Mouse (Mus musculus): ENCODE results near the gene Ufsp2. TPM values are rescaled to one million over a fixed set of nuclear protein-coding genes. Genes with fewer than 3 reads are reported as not detected.

Ufsp2 gene
- polyA plus RNA-seq, 1 experiment from 2014 or later = 68.9 TPM

DNA sequence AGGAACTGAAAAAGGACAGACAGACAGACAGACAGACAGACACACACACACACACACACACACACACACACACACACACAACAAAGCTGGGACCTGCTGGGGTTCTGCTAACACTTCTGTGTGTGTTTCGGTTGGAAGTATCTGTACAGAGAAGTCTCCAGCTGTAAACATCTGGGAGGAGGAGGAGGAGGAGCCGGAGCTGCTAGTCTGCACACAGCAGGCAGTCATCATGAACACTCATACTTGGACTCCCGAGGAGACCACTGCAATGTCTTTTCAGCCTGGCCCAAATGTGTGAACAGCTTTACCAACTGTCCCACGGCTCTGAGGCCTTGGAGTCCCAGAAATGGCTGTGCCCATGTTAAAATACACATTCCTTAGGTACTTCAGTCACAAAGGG lies 49.1 kb downstream of the Ufsp2 start:
- Histone ChIP-seq H3K4me2 (no peak overlapping the region), H3K4me1 (no peaks in the 10 kb centered on the region), H3K27ac (no peak overlapping the region), H3K9me3 (replicated peaks) (no peaks in the 10 kb centered on the region), H3K9ac (no peak overlapping the region), H3K4me3 (no peak overlapping the region), H3K27me3 (no peaks in the 10 kb centered on the region), H3K36me3 (ENCODE audit: poor library complexity, severe bottlenecking) (no peaks in the 10 kb centered on the region)
- 65% methylated on average over 4 of the region's 4 CpGs for whole genome bisulfite sequencing
- ATAC-seq = no peak

DNA sequence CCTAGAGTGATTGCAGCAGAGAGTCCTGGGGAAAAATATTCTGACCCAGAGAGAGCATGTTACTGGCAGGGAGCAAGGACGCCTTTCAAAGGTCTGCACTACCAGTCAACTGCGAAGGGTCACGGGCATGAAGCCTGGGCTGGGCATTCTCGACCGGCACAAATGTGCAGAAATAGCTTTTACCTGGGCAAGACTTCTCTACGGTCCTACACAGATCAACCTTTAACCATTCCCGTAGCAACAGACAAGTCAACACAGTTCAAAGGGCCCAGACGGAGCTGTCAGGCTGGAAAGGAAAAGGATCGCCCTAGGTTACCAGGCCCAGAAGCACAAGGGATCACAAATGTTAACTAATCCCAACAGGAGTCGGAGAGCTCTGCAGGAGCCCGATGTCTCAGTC lies 60.9 kb downstream of the Ufsp2 start:
- no peak overlapping the region for H3K9ac ChIP-seq
- H3K4me2 ChIP-seq = no peak overlapping the region
- no peak overlapping the region for H3K4me3 ChIP-seq
- no peaks in the 10 kb centered on the region for H3K9me3 ChIP-seq (replicated peaks)
- 74% methylated on average over 11 of the region's 11 CpGs for WGBS
- H3K36me3 ChIP-seq (ENCODE audit: poor library complexity, severe bottlenecking) = peaks cover 19% of the 10 kb centered on the region
- no peak for ATAC-seq
- no peak overlapping the region for H3K27ac ChIP-seq
- no peaks in the 10 kb centered on the region for H3K4me1 ChIP-seq
- no peaks in the 10 kb centered on the region for H3K27me3 ChIP-seq

DNA sequence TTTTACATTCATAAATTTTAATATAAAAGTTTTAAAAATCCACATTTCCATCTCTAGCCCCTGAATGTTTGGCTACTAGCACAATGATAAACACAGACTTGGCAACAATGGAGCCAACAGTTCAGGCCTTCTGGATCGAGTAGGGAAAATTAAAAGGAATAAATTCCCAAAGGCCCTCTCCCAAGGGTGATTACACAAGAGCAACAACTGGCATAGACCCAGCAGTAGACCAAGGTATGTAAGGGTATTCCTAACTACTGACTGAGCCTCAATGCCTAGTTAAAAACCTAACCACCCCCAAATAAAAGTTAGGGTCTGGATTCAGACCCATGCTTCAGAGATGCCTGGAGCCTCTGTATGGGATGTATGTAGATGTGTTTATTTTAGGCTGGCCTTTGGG lies 64.3 kb downstream of the Ufsp2 start:
- Histone ChIP-seq H3K27me3 (no peaks in the 10 kb centered on the region), H3K9me3 (replicated peaks) (no peaks in the 10 kb centered on the region), H3K9ac (no peak overlapping the region), H3K27ac (no peak overlapping the region), H3K36me3 (ENCODE audit: poor library complexity, severe bottlenecking) (peaks cover 21% of the 10 kb centered on the region), H3K4me3 (no peak overlapping the region), H3K4me1 (no peaks in the 10 kb centered on the region), H3K4me2 (no peak overlapping the region)
- no peak for ATAC-seq
- WGBS = 90% methylated on average over 1 of the region's 1 CpGs

DNA sequence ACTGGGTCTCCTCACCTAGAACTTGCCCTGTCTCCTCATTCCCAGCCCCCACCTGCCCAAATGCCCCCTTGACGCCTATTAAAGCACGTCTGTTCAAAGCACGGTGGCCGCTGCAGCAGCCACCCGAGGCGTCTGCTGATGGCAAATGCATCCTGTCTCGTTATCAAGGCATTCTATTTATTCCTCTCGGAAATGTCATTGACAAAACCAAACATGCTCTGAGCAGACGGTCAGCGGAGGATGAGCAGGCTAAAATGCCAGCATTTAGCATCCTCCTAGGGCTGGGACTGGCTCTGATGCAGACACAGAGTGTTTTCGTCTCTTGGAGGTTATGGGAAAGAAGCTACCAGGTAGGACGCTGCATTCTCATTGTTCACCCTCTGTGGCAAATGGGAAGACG lies 64.9 kb downstream of the Ufsp2 start:
- H3K4me3 ChIP-seq = no peak overlapping the region
- WGBS = 61% methylated on average over 13 of the region's 13 CpGs
- H3K9me3 ChIP-seq (replicated peaks) = no peaks in the 10 kb centered on the region
- H3K27ac ChIP-seq = no peak overlapping the region
- H3K4me1 ChIP-seq = no peaks in the 10 kb centered on the region
- H3K27me3 ChIP-seq = no peaks in the 10 kb centered on the region
- H3K36me3 ChIP-seq (ENCODE audit: poor library complexity, severe bottlenecking) = peaks cover 20% of the 10 kb centered on the region; the same call in 1 of the 2 replicates
- H3K4me2 ChIP-seq = no peak overlapping the region
- no peak overlapping the region for H3K9ac ChIP-seq
- no peak for ATAC-seq

Other genes with a start within 250 kb of the Ufsp2 start
- gene Pdlim3, start 90.1 kb upstream of the Ufsp2 start, polyA plus RNA-seq (2015; fragmentation: Nextera tagmentation; extraction: Ambion mirVana) = 11.7 and 16.8 TPM in 2 replicates
- 0.09 and 0.13 TPM in 2 replicates for gene Ccdc110, start 40.9 kb upstream of the Ufsp2 start, polyA plus RNA-seq (2015; fragmentation: Nextera tagmentation; extraction: Ambion mirVana)
- gene 1700029J07Rik, start 276 bp upstream of the Ufsp2 start, polyA plus RNA-seq (2015; fragmentation: Nextera tagmentation; extraction: Ambion mirVana) = 2.9 and 3.9 TPM in 2 replicates
- 0.30 and 0.34 TPM in 2 replicates for gene Lrp2bp, start 23.8 kb downstream of the Ufsp2 start, polyA plus RNA-seq (2015; fragmentation: Nextera tagmentation; extraction: Ambion mirVana)
- 19.8 and 20.7 TPM in 2 replicates for gene Ankrd37, start 30.2 kb downstream of the Ufsp2 start, polyA plus RNA-seq (2015; fragmentation: Nextera tagmentation; extraction: Ambion mirVana)
- 22.5 and 27.4 TPM in 2 replicates for gene Cfap97, start 176.2 kb downstream of the Ufsp2 start, polyA plus RNA-seq (2015; fragmentation: Nextera tagmentation; extraction: Ambion mirVana)
- gene Snx25, start 176.6 kb downstream of the Ufsp2 start, polyA plus RNA-seq (2015; fragmentation: Nextera tagmentation; extraction: Ambion mirVana) = 3.8 and 5.1 TPM in 2 replicates
- 568 and 569 TPM in 2 replicates for gene Slc25a4, start 235.8 kb downstream of the Ufsp2 start, polyA plus RNA-seq (2015; fragmentation: Nextera tagmentation; extraction: Ambion mirVana)